Mouse (Mus musculus) embryonic facial prominence, embryonic 14.5 days (tissue): ENCODE measurements at regions not wholly inside any gene's neighbourhood (a gene's known extent, or its start where the extent isn't known, plus 50 kb on each side); places are given as distances from the start of the nearest gene placed in this dataset.
A peak's percentile ranks its signal among the peaks of the same experiment; 100 is the strongest.

ENCODE experiments used
- ATAC-seq: fragments of 200-750 bp; cut with Nextera tagmentation; 2 replicates; pipeline ENCODE4 v1.8.0; 2017; ENCODE audit warnings: low read depth, moderate number of reproducible peaks, moderate TSS enrichment
- DNase-seq: peaks from one replicate; pipeline ENCODE4 v3.0.0-alpha.2; 2015; ENCODE audit warnings: low spot score
- H3K27ac ChIP-seq: fragments of 300-500 bp; sonication (generic); replicated peaks from 2 replicates; pipeline ENCODE4 v1.5.1; 2014; ENCODE audit warnings: low read depth, mild to moderate bottlenecking, low read length, moderate library complexity
- H3K27me3 ChIP-seq: fragments of 300-500 bp; sonication (generic); replicated peaks from 2 replicates; pipeline ENCODE4 v1.6.1; 2014; ENCODE audit warnings: low read length; ENCODE audit not compliant: control insufficient read depth, insufficient read depth
- H3K36me3 ChIP-seq: fragments of 300-500 bp; sonication (generic); 2 replicates; pipeline ENCODE4 v1.6.1; 2014; ENCODE audit warnings: low read length, mixed read lengths; ENCODE audit not compliant: control insufficient read depth, insufficient read depth
- H3K4me1 ChIP-seq: fragments of 300-500 bp; sonication (generic); 2 replicates; pipeline ENCODE4 v1.6.1; 2014; ENCODE audit warnings: antibody characterized with exemption, low read length; ENCODE audit not compliant: control insufficient read depth, insufficient read depth
- H3K4me2 ChIP-seq: fragments of 300-500 bp; sonication (generic); 2 replicates; pipeline ENCODE4 v1.6.1; 2014; ENCODE audit warnings: low read depth, mild to moderate bottlenecking, low read length, moderate library complexity, mixed read lengths
- H3K4me3 ChIP-seq: fragments of 300-500 bp; sonication (generic); 2 replicates; pipeline ENCODE4 v1.5.1; 2014; ENCODE audit warnings: low read depth, mild to moderate bottlenecking, low read length
- H3K9ac ChIP-seq: fragments of 300-500 bp; sonication (generic); 2 replicates; pipeline ENCODE4 v1.6.1; 2014; ENCODE audit warnings: low read depth, mild to moderate bottlenecking, low read length, moderate library complexity, mixed read lengths
- H3K9me3 ChIP-seq: fragments of 300-500 bp; sonication (generic); 2 replicates; pipeline ENCODE4 v1.6.1; 2016; ENCODE audit warnings: low read length; ENCODE audit not compliant: control insufficient read depth
- WGBS: fragments of 180-500 bp; shearing (Covaris S2); extraction: QIAGEN DNeasy Blood & Tissue Kit; methylation state at CpG from one replicate; pipeline ENCODE4 v1.1.7; 2014; 5-methylcytosine and 5-hydroxymethylcytosine counted together

DNA sequence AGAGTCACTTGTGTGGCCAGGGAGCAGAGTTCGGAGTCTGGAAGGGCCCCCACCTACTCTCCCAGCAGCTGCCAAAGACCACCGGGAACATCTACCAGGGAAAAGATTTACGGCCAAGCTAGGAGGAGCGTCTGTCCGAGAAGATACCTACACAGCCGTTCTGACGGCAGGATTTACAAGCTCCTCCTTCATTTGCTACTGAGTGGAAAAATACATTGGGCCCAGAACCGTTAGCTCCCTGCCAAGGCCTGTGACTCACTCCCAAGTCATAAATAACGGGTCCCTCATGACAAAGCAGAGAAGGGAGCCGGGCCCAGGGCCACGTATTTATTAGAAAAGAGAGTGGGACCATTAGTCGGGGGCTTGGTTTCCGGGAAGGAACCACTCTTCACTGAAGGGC lies 258.3 kb downstream of the Dysf start:
- Histone ChIP-seq H3K4me1 (no peaks in the 10 kb centered on the region), H3K9ac (no peak overlapping the region), H3K9me3 (no peaks in the 10 kb centered on the region), H3K36me3 (no peaks in the 10 kb centered on the region), H3K27me3 (no peaks in the 10 kb centered on the region), H3K27ac (no peak overlapping the region), H3K4me3 (no peak overlapping the region), H3K4me2 (no peak overlapping the region)
- WGBS: 78% methylated on average over 13 of the region's 13 CpGs
- DNase-seq: peak; percentile 46
- no peak for ATAC-seq

DNA sequence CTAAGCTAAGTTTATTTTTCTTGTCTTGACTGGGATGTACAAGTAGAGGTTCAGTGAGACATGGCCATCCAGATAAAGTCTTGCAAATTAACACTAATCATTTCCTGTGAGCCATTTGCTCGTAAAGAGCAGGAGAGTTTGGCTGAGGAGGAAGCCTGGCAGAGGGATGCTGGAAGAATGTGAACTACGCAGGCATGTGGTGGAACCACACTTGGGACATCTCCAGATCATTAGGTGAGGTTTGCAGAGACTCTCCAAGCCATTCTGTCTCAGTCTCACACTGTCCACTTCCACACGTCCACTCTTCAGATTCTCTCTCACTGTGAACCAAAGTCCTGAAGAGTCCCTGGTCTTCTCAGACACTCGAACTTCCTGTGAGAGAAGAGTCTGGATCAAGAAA lies 256.3 kb downstream of the Dysf start:
- ATAC-seq: no peak
- H3K4me1 ChIP-seq: no peaks in the 10 kb centered on the region
- H3K27ac ChIP-seq: no peak overlapping the region
- WGBS: 74% methylated on average over 4 of the region's 4 CpGs
- no peak overlapping the region for H3K9ac ChIP-seq
- no peaks in the 10 kb centered on the region for H3K27me3 ChIP-seq
- H3K4me3 ChIP-seq: no peak overlapping the region
- no peak for DNase-seq
- H3K9me3 ChIP-seq: no peaks in the 10 kb centered on the region
- no peak overlapping the region for H3K4me2 ChIP-seq
- H3K36me3 ChIP-seq: no peaks in the 10 kb centered on the region

- no peak overlapping the region for H3K27ac ChIP-seq
These were observed 255.3 kb downstream of the Dysf start for GRCm38 (mm10) chr6:84263686-84264085.

GRCm38 (mm10) chr6:84262766-84263165 lies 254.4 kb downstream of the Dysf start:
- WGBS: 59% methylated on average over 6 of the region's 6 CpGs
- H3K9me3 ChIP-seq: no peaks in the 10 kb centered on the region
- no peak for DNase-seq
- H3K36me3 ChIP-seq: no peaks in the 10 kb centered on the region
- H3K27ac ChIP-seq: no peak overlapping the region
- ATAC-seq: no peak
- H3K4me1 ChIP-seq: no peaks in the 10 kb centered on the region
- no peak overlapping the region for H3K9ac ChIP-seq
- H3K27me3 ChIP-seq: no peaks in the 10 kb centered on the region
- H3K4me3 ChIP-seq: no peak overlapping the region
- no peak overlapping the region for H3K4me2 ChIP-seq

More at GRCm38 (mm10) chr6:84263686-84264085, 255.3 kb downstream of the Dysf start:
- Histone ChIP-seq H3K4me1 (no peaks in the 10 kb centered on the region), H3K4me2 (no peak overlapping the region), H3K9me3 (no peaks in the 10 kb centered on the region), H3K27me3 (no peaks in the 10 kb centered on the region), H3K9ac (no peak overlapping the region), H3K36me3 (no peaks in the 10 kb centered on the region), H3K4me3 (no peak overlapping the region)
- peak; percentile 50; the same call in 1 of the 2 replicates for ATAC-seq
- WGBS: 44% methylated on average over 2 of the region's 2 CpGs
- DNase-seq: peak; percentile 65

GRCm38 (mm10) chr6:84261483-84261882 lies 253.1 kb downstream of the Dysf start:
- H3K4me1 ChIP-seq: no peaks in the 10 kb centered on the region
- no peak overlapping the region for H3K27ac ChIP-seq
- H3K4me2 ChIP-seq: no peak overlapping the region
- 83% methylated on average over 3 of the region's 3 CpGs for WGBS
- no peaks in the 10 kb centered on the region for H3K27me3 ChIP-seq
- DNase-seq: no peak
- no peaks in the 10 kb centered on the region for H3K9me3 ChIP-seq
- ATAC-seq: no peak
- no peak overlapping the region for H3K9ac ChIP-seq
- no peaks in the 10 kb centered on the region for H3K36me3 ChIP-seq
- no peak overlapping the region for H3K4me3 ChIP-seq
